Mouse (Mus musculus) spleen, adult 2 months (tissue): ENCODE results near the gene Fanca. TPM values are rescaled to one million over a fixed set of nuclear protein-coding genes. Genes with fewer than 3 reads are reported as not detected.
"Not testable (repeated sequence)": the region's sequence is repeated elsewhere in the genome, so short reads cannot be mapped to it uniquely, and the experiment has no call there.

Experiments used
- DNase-seq, 2 experiments: peaks; one replicate each; pipeline versions ENCODE4 v3.0.0 to v3.0.0-alpha.2; 2012 to 2021; ENCODE audit warnings: low spot score in 2 of 2, low read depth in 1 of 2
- H3K27ac ChIP-seq: fragments of 200-500 bp; 2 replicates; pipeline ENCODE4 v1.5.1; 2012; ENCODE audit warnings: low read length, inconsistent platforms; ENCODE audit not compliant: insufficient read depth
- H3K27me3 ChIP-seq: fragments of 200-500 bp; 2 replicates; pipeline ENCODE4 v1.6.1; 2012; ENCODE audit warnings: mild to moderate bottlenecking, moderate library complexity, low read length, inconsistent platforms; ENCODE audit not compliant: control insufficient read depth, insufficient read depth
- H3K36me3 ChIP-seq: fragments of 200-500 bp; 2 replicates; pipeline ENCODE4 v1.6.1; 2012; ENCODE audit warnings: mild to moderate bottlenecking, low read length, inconsistent platforms; ENCODE audit not compliant: control insufficient read depth, insufficient read depth
- H3K4me1 ChIP-seq: fragments of 200-500 bp; 2 replicates; pipeline ENCODE4 v1.6.1; 2011; ENCODE audit warnings: inconsistent platforms; ENCODE audit not compliant: control insufficient read depth, insufficient read depth, insufficient read length
- H3K4me3 ChIP-seq: fragments of 200-500 bp; 2 replicates; pipeline ENCODE4 v1.5.1; 2011; ENCODE audit warnings: mild to moderate bottlenecking, inconsistent platforms; ENCODE audit not compliant: insufficient read depth, insufficient read length; ENCODE audit errors: extremely low read depth
- CTCF ChIP-seq: fragments of 200-500 bp; IDR thresholded peaks from 2 replicates; pipeline ENCODE4 v1.5.1; 2011; ENCODE audit warnings: mild to moderate bottlenecking, inconsistent platforms; ENCODE audit not compliant: insufficient read depth, insufficient read length, insufficient replicate concordance; ENCODE audit errors: extremely low read depth
- POLR2A ChIP-seq: fragments of 200-500 bp; IDR thresholded peaks from 2 replicates; pipeline ENCODE4 v1.6.1; 2011; ENCODE audit warnings: low read depth, low read length, inconsistent platforms
- WGBS: fragments of 180-500 bp; shearing (Covaris S2); methylation state at CpG from one replicate; pipeline ENCODE4 v1.1.7; 2018; 5-methylcytosine and 5-hydroxymethylcytosine counted together
- polyA plus RNA-seq: library from polyadenylated mRNA; depleted of rRNA; stranded (reverse); fragments of >200 nt; gene quantifications from 2 replicates; pipeline ENCODE4 v1.2.3, GENCODE M21; 2012

Gene Fanca
- polyA plus RNA-seq, 1 experiment, result 55.7 TPM

GRCm38 (mm10) chr8:123235520-123236497 lies 82.6 kb downstream of the Fanca start, which contains the start of gene Spata2l:
Gene Spata2l, minus strand, starts transcription at chr8:123236233.
- 2% methylated on average over 57 of the region's 57 CpGs for WGBS
- peak; percentile 36; the same call in 1 of the 2 replicates for TF ChIP-seq POLR2A
- TF ChIP-seq CTCF, result peak; percentile 9; the same call in 1 of the 2 replicates

GRCm38 (mm10) chr8:123234918-123235519 lies 83.4 kb downstream of the Fanca start:
- 39% methylated on average over 13 of the region's 13 CpGs for WGBS
- H3K27ac ChIP-seq, result no peak overlapping the region
- no peak for DNase-seq
- H3K27me3 ChIP-seq, result no peaks in the 10 kb centered on the region
- no peaks in the 10 kb centered on the region for H3K36me3 ChIP-seq
- H3K4me3 ChIP-seq, result peak overlapping the region; percentile 98; the same call in 1 of the 2 replicates
- peaks cover 7% of the 10 kb centered on the region for H3K4me1 ChIP-seq
- TF ChIP-seq CTCF (no peak), POLR2A (no peak)

More at GRCm38 (mm10) chr8:123235520-123236497, 82.6 kb downstream of the Fanca start, which contains the start of gene Spata2l:
- no peaks in the 10 kb centered on the region for H3K36me3 ChIP-seq
- DNase-seq, result peak; percentile 72 to 87
- H3K27ac ChIP-seq, result no peak within 1 kb of the TSS
- no peaks in the 10 kb centered on the region for H3K27me3 ChIP-seq
- H3K4me3 ChIP-seq, result peak within 1 kb of the TSS; percentile 98
- H3K4me1 ChIP-seq, result peaks cover 7% of the 10 kb centered on the region

- WGBS, result 87% methylated on average over 11 of the region's 11 CpGs
- peaks cover 7% of the 10 kb centered on the region for H3K4me1 ChIP-seq
- H3K36me3 ChIP-seq, result no peaks in the 10 kb centered on the region
- H3K27me3 ChIP-seq, result no peaks in the 10 kb centered on the region
- no peak overlapping the region for H3K27ac ChIP-seq
- H3K4me3 ChIP-seq, result no peak overlapping the region
- no peak for DNase-seq
- TF ChIP-seq POLR2A (no peak), CTCF (no peak)
Observed at GRCm38 (mm10) chr8:123233760-123234159, 84.6 kb downstream of the Fanca start.

GRCm38 (mm10) chr8:123233300-123233699 lies 85.1 kb downstream of the Fanca start:
- H3K27ac ChIP-seq, result no peak overlapping the region
- no peak overlapping the region for H3K4me3 ChIP-seq
- 80% methylated on average over 12 of the region's 13 CpGs for WGBS
- no peak for DNase-seq
- TF ChIP-seq CTCF (no peak), POLR2A (no peak)
- no peaks in the 10 kb centered on the region for H3K27me3 ChIP-seq
- H3K36me3 ChIP-seq, result no peaks in the 10 kb centered on the region
- peaks cover 7% of the 10 kb centered on the region for H3K4me1 ChIP-seq

GRCm38 (mm10) chr8:123232553-123232952 lies 85.8 kb downstream of the Fanca start:
- H3K4me1 ChIP-seq, result peaks cover 7% of the 10 kb centered on the region
- H3K36me3 ChIP-seq, result no peaks in the 10 kb centered on the region
- H3K4me3 ChIP-seq, result no peak overlapping the region
- no peak for DNase-seq
- H3K27me3 ChIP-seq, result no peaks in the 10 kb centered on the region
- 71% methylated on average over 7 of the region's 7 CpGs for WGBS
- no peak overlapping the region for H3K27ac ChIP-seq
- TF ChIP-seq CTCF (no peak), POLR2A (no peak)

GRCm38 (mm10) chr8:123231742-123232141 lies 86.6 kb downstream of the Fanca start:
- no peak for DNase-seq
- 88% methylated on average over 5 of the region's 5 CpGs for WGBS
- no peak for TF ChIP-seq POLR2A
- no peak for TF ChIP-seq CTCF
- Histone ChIP-seq H3K4me3 (no peak overlapping the region), H3K36me3 (0 out of 2 replicates have a peak, but pooled peaks cover 2% of the 10 kb centered on the region), H3K27me3 (no peaks in the 10 kb centered on the region), H3K4me1 (peaks cover 7% of the 10 kb centered on the region), H3K27ac (no peak overlapping the region)

GRCm38 (mm10) chr8:123230326-123230725 lies 88.0 kb downstream of the Fanca start:
- H3K27ac ChIP-seq, DNase-seq, H3K27me3 ChIP-seq, H3K36me3 ChIP-seq, H3K4me1 ChIP-seq, H3K4me3 ChIP-seq: not testable (repeated sequence)
- WGBS, result 85% methylated on average over 11 of the region's 11 CpGs
